Mouse (Mus musculus): Measurements from ENCODE around the gene Hlcs.

DNA sequence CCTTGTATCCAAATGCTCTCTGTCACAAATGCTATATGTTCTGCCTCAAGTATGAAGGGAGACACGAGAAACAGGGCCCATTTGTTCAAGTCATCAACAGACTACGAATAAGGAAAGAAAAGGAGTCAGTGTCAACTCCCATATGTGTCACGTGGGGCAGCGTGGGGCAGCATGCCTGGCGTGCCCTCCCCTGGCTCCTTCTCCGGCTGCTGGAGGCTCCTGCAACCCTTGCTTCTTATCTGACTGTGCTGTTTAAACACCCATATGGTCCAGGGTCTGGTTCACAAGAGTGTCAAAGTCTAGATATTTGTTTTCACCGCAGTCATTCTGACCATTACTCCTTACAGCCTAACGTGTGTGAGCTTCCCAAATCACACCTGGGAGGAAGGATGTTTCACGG, 25.5 kb downstream of the Hlcs start:
- no peak for TF ChIP-seq CTCF (IDR thresholded peaks at IDR 0.05; ENCODE audit: borderline replicate concordance, insufficient read depth, low read depth, low read length)
- TF ChIP-seq POLR2A (IDR thresholded peaks at IDR 0.05; ENCODE audit: borderline replicate concordance, insufficient read depth, low read length): no peak

Data from cerebellum, adult 2 months (tissue).